Mouse (Mus musculus) gastrocnemius, adult 8-10 months (tissue): ENCODE measurements at regions not wholly inside any gene's neighbourhood (a gene's known extent, or its start where the extent isn't known, plus 50 kb on each side); places are given as distances from the start of the nearest gene placed in this dataset.
"Not testable (repeated sequence)": the region's sequence is repeated elsewhere in the genome, so short reads cannot be mapped to it uniquely, and the experiment has no call there.

ENCODE experiments used
- DNase-seq, 2 experiments: peaks; one replicate each; pipeline ENCODE4 v3.0.0; 2022; ENCODE audit warnings: low spot score in 2 of 2

DNA sequence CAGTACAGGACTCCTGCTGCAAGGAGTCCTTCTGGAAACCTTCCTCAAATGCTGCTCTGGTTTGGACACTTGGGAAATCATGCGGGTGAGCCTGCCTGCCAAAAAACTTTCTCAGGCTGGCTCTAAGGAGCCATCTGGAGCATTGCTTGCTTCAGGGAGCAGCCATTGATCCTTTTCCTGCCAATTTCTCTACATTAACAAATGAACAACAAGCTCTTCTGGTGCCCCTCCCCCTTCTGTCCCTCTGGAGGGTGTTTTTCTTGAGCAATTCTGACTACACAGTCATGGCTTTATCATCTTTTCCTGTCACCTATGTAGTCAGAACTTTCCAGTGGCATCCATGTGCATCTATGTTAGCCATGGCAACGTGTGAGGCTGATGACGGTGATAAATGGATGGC is 84.5 kb downstream of the Fam43a start:
- DNase-seq = peak in 1 of 2 experiments; percentile 27

DNA sequence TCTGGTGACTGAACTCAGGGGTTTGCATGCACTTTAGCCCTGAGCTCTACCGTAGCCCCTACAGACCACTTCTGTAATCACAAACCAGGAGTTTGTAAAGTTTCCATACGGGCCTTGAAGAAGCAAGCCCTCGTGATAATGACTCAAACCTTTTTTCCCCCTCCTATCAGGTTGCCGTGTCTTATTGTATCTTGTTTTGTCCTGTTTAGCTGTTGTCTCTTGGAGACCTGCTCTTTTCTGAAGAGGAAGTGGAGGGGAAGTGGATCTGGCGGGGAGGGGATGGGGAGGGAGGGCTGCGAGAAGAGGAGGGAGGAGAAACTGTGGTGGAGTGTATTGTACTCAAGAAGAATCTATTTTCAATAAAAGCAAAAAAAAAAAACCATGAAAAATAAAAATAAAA is 87.0 kb downstream of the Fam43a start:
- DNase-seq = no peak

DNA sequence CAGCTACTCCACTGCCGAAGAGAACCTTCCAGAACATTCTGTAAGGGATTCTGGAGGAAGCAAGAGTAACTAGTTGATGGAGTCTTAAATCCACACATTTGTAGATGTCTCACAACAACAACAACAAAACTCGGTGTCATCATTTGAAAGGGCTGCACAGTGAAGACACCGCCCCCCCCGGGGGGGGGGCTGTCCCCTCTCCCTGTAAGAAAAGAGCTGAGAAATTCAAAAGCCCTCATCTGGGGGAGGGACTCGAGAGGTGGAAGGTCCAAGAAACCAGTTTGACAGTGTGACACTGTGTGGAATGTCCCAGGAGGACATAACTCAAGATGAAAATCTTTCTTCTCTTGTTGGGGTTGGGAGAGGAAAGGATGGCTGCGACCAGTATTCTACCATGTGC is 87.7 kb downstream of the Fam43a start:
- no peak for DNase-seq

DNA sequence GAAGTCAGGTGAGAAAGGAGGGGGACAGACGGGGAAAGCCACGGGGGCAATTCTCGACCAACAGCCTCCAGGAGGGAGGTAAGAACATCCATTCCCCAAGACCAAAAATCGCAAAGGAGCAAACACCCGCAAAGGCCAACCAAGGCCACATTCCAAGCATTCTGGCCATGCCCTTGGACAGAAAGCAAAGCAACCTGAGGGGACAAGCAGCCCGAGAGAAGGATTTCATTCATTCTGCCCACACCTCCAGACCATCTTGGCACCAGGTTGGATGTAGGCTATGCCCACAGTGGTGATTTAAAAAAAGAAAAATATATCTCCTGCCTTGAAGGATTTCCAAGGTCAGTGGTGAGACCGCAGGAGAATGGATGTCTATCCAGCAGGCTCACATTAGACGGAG is 88.2 kb downstream of the Fam43a start:
- no peak for DNase-seq

DNA sequence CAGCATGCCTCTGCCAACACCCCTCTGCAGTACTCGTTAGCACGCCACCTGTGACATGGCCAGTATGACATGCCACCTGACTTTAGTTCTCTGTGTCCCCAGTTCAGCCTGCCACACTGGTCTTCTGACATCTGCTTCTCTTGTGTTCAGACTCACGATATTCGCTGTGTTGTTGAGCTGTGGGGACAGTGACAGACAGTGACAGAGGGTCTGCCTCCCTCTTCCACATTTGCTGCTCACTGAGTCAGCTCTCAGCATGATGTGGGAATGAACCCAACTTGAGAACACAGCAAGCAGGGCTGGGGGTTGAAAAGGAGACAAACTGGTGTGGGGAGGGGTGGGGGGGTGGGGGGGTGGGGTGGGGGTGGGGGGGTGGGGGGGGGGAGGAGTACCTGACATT is 91.0 kb downstream of the Fam43a start:
- no peak for DNase-seq

DNA sequence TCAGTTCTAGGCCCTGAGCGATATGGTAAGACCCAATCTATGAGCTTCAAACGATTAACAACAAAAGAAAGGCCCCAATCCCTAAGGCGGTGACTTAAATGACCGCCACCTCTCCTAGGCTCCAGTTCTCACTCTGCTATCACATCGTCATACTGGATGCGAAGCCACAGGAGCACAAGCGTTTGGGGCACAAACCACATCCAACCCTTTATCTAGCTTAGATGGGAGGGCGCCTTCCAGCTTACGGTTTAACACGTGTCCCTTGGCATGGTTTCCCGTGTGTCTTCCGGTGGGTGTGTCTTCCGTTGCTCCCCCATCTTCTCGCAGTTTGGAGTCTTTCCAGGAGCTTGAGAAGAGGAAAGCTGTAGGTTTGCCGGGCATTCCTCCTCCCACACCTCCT is 92.4 kb downstream of the Fam43a start:
- no peak for DNase-seq

DNA sequence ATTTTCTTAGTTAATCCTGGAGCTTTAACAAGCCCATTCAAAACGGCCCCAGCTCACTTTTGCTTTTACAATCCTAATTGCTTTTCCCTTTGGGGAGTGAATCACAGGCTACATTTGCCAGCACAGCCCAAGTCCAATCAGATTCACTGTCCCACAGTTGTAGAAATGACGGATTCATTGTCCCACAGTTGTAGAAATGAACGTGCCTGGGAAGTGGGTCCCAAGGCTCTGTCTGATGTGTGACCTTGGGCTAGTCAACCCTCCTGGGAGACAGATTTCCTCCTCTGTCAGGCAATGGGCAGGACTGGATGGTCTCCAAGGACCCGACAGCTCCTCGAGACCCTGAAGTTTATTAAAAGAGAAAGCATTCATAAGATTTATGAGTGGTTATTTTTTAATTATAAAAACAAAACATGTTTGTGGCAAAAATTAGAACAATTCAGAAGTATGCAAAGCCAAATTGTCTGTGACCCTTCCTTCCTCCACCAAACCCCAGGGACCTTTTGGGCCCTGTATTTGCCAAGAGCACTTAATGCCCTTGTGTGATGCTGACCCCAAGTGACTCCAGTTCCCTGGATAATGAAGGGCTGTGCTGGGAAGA is 93.1 kb downstream of the Fam43a start:
- peak in 1 of 2 experiments; percentile 22 for DNase-seq

DNA sequence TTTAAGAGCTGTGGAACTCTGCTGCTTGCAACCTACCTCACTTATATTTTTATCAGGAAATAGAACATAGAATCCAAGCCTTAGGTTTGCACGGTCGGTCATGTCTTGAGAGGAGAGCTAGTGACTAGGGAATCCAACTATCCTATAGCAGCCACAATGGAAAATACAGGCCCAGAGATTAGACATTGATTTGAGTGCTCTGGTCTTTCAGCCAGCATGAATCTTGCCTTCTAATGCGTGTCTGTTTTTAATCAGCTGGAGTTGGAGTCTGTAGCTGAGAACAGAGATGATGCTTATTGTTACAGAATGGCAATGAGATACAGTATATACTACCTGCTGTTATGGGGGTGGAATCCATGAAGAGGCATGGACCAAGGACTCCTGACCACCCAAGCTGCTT is 93.7 kb downstream of the Fam43a start:
- DNase-seq = no peak

DNA sequence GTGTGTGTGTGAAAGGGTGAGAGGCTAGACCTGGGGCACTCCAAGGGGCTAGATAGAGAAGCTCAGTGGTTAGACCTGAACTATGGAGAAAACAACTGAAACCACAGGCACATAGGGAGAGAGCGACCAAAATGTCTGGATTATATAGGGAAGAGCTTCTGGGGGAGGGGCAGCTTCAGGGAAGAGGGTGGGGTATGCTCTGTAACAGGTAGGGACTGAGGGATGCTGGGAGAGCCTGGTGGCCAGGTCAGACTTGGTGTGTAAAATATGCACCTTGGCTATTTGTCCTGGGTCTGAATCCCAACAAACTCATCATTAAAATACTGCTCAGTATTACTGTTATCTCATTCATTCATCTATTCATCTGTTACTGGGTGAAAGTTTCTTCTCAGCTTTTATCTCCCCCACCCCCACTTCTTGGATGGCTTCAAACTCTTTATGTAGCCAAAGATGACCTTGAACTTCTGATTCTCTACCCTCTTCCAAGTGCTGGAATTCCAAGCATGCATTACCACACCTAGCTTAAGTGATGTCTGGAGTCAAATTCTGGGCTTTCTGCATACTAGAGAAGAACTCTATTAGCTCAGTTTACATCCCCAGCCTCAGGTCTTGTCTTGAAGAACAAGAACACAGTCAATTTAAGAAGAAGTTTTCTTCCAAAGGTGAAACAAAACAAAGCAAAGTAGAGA is 94.5 kb downstream of the Fam43a start:
- no peak for DNase-seq

DNA sequence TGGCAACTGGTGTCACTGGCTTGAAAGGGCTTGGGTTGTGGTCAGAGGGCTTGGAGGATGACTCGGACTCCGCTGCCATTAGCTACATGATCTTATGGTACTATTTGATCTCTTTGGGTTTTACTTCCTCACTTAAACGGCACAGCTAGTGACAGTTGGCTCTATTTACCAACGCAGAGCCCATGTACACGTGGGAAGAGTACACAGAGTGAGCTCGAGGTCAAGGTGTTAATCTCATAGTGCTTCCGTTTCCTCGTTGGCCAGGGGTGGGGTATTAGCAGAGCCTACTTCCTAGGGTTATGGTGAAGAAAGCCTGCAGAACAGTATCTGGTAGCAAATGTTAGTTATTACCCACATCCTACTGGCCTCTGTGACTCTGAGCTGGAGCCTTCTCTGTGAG is 96.2 kb downstream of the Fam43a start:
- DNase-seq = no peak

DNA sequence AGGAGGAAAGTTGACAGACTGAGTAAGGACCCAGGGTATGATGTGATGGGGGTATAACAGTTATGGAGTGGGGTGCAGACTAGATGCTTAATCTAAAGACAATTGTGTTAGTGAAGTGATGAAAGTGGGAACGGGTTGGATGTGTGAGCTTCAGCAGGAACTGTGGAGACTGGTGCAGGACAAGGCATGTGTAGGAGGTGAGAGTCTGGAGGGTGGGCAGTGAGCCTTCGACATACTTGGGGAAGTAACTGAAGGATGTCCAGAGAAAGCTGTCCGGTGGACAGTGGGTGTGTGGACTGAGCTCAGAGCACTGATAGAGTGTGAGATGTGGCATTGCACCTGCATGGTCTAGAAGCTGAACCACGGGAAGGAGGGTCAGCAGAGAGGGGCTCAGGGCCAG is 97.7 kb downstream of the Fam43a start:
- DNase-seq = no peak

DNA sequence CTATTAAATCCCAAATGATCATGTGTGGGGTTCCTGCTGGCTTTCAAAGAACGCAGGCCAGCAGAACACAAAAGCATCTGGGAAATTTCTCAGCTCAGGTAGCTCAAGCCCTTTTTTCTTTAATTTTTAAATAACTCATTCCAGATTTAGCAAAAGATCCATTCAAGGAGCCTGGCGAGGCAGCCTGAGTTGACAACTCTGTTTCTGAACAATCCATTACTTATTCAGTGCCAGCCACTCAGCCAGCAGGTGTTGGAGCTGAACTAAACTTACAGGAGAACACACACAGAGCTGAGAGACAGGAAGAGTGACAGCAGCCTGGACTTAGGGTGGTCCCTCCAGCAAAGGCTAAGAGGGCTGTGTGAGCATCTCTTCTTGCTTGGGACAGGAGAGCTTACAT is 98.3 kb downstream of the Fam43a start:
- no peak for DNase-seq

DNA sequence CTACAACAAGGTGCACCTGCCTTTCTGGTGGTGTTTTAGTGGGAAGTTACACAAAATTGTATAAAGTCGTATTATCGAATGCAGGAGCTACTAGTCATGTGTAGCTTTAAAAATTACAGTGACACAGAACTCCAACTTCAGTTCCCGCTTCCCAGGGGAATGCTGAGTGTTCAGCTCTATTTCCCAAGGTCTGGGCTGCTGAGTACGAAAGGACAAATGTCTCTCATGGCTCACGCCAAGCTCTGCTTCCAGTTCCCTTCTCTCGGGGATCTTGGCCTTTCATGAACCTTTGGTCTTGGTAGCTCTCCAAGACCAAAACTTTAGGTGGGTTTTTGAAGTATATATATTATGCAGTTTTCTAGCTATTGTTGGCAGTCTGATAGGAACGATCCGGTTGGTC is 104.3 kb downstream of the Fam43a start:
- no peak for DNase-seq

DNA sequence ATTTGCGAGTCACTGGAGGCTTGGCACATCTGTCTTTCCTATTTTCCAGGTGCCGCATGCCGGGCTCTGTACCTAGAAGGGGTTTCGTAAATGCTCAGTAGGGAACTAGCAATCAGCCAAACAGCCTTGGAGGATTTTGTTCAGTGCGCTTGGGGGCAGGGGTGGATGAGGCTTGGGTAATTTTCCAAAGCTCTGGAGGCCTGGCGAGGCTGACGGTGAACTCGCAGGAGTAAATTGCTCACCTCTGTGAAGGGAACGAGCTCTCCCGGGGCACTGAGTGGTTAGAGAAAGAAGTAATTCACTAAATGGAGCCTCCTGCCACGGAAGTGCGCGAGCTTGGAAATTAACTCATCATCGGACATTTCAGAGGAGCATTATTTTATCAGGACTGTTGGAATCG is 110.0 kb downstream of the Fam43a start:
- DNase-seq = no peak

DNA sequence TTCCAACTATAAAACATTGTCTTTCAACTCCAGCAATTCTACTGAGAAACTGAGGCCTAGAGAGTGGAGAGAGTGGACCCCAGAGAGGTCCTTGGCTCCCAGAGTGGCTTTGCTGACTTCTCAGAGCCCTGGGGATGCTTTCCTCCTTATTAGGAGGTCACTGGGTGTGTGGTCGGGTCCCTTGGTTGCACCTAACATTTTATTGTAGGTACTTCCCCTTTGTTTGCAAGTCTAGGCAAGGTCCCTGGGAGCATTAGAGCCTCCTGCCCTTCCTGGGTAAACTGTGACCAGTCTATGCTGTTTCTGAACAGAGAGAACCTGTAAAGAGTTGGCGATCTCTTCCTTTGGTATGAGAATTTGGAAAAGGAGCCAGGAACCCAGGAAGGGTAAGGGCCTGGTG is 110.5 kb downstream of the Fam43a start:
- DNase-seq = no peak

DNA sequence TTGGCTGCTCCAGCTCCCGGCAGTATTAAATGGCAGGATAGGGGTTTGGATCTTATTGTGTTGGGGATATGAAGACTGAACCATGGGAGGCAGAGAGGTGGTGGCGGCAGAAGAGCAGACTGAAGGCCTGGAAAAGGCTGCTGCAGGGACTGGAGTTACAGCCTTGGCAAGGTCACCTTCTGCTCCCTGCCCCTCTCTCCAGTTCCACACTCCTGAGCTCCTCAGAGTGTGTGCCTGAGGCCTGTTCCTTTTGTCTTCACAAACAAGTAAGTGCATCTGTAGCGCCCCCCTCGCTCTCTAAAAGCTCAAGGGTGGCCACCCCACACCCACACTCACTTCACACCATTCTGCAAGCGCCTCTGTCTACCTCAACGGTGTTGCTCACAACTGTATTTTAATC is 113.0 kb downstream of the Fam43a start:
- no peak for DNase-seq

DNA sequence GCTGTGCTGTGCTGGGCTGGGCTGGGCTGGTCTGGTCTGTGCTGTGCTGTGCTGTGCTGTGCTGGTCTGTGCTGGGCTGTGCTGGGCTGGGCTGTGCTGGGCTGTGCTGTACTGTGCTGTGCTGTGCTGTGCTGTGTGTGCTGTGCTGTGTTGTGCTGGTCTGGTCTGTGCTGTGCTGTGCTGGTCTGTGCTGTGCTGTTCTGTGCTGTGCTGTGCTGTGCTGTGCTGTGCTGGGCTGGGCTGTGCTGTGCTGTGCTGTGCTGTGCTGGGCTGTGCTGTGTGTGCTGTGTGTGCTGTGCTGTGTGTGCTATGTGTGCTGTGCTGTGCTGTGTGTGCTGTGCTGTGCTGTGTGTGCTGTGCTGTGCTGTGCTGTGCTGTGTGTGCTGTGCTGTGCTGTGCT is 118.1 kb downstream of the Fam43a start:
- not testable (repeated sequence) for DNase-seq

DNA sequence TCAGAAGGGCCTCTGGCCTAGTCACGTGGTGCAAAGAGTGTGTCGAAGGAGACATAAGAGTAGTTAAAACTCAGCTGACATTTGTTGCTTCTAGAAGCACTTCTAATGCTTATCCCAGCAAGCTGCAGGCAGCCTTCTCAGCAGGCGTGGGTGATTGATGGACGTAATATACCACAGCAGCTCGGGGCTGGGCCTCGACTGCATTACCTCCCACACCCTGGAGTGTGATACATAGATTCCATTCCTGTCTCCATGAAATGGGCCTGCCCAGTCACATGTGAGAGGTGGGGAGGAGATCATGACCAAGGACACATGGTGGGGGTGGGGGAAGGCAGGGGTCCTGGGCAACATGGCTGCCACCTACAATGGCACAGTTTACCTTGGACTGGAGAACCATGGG is 121.3 kb downstream of the Fam43a start:
- no peak for DNase-seq

DNA sequence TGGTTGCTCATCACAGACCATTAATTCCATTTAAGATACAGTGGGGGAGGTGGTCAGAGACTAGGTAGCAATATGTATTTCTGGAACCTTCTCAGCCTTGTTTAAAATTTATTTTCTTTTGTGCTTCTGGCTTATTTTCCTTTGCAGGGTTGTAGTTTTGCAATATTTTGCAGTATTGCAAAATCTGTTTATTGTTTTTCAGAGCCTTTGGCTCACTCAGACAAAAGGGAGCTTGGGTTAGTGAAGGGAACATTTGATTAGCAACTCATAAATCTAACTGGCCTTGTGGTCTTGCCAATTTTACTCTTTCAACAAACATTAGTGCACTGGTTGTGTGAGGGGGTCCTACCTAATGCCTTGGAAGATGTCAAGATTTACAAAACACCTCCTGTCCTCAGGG is 121.7 kb downstream of the Fam43a start:
- DNase-seq = no peak

DNA sequence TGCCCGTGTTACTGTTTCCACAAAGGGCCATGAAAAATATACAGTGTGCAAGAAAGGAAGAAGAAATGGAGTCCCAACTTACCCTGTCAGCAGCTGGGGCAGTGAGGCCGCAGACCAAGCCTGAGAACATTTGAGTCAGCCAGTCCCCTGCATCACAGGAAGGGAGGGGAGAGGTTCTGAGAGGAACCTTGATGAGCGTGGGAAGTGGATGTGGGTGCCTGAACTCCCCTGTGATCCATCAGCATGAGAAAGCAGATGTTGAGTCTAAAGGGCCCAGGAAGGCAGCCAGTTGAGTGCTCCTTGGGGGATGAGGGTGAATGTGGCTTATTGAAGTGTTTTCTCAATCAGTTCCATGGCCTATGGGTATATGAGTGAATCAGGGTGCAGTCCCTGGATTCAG is 122.8 kb downstream of the Fam43a start:
- no peak for DNase-seq

DNA sequence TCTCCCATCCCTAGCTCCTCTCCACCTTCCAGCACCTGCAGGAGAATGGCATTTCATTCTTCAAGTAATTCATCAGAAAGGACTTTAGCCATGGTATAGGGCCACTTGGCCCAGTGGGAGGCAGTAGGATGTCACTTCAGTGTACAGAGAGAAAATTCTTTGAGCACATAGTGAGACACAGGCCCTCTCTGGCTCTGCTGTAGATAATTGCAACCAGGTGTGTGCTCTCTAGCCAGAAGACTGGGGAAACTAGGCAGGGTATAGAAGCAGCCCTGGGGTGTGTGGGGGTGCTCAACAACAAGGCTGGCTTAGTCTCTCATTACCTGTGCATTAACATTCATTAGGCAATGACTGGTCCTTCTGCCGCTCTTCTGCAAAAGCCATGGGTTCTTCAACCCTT is 125.1 kb downstream of the Fam43a start:
- no peak for DNase-seq

DNA sequence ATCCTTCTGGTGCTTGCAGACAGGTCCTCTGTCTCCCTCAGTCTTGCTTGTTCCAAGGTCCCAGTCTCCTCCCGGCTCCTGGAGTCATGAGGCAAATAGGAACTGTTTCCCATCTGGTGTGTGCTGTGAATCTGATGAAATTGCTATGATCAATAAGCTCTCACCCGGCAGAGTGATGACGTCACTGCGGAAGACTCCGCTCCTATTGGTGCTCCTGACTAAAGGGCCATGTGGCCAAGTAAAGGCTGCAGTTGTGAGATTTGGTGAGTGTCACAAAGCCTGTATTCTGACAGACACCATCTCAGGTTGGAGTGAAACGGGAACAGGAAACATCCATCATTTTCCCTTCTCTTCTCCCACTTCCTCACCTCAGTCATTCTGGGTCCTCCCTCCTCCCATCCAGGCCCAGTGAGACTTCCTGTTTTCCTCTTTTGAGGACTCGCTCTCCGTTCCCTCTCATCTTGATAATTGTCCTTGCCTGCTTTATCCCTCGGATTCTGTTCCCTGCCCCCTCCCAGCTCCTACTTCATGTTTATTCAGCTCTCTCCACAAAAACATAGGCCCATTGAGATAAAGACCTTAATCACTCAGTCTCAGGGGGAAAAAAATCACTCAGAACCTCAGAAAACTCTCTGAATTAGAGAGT is 133.4 kb downstream of the Fam43a start:
- no peak for DNase-seq

DNA sequence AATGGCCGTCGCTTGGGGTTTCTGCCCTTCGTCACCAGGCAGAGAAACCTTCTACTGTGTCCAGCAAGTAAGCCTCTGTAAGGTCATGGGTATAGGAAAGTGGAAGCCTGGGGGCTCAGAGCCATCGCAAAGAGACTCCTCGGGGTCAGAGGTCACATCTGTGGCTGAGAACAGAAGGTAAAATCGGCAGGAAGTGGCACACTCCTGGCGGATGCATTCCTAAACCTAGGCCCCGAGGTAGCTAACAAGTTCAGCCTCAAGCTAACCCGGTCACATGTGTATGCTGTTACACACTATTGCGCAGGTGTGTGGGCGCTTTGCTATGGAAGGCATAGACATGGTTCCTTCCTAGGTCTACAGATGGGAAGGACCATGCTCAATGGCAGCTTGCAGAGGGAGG is 134.0 kb downstream of the Fam43a start:
- DNase-seq = no peak
